Mouse (Mus musculus) left cerebral cortex, adult 2 months (tissue): ENCODE data around the gene Hectd2. TPM values are rescaled to one million over a fixed set of nuclear protein-coding genes. Genes with fewer than 3 reads are reported as not detected.

Experiments used
- DNase-seq, 2 experiments: peaks; one replicate each; pipeline ENCODE4 v3.0.0; 2021 to 2022; ENCODE audit warnings: low spot score in 2 of 2, mixed read lengths in 1 of 2; ENCODE audit errors: extremely low spot score in 1 of 2
- H3K27ac ChIP-seq: fragments of 200-600 bp; 2 replicates; pipeline ENCODE4 v1.8.1; 2022
- H3K4me3 ChIP-seq: fragments of 200-600 bp; 2 replicates; pipeline ENCODE4 v1.8.1; 2022
- CTCF ChIP-seq: fragments of 200-600 bp; IDR thresholded peaks from 2 replicates; pipeline ENCODE4 v1.8.1; 2022; ENCODE audit warnings: antibody characterized with exemption, mild to moderate bottlenecking, moderate library complexity
- intact Hi-C: fragments of 180-260 bp; cut with DNase I; formaldehyde crosslinking; loops from one replicate; pipeline ENCODE4 v1.15.1; 2025
- total RNA-seq, 2 experiments: library from RNA; stranded (reverse); gene quantifications; 2 replicates each; pipeline ENCODE4 v1.2.3; 2021

Hectd2 gene
- total RNA-seq, 2 experiments from 2014 or later, result 24.6 to 28.7 TPM

DNA sequence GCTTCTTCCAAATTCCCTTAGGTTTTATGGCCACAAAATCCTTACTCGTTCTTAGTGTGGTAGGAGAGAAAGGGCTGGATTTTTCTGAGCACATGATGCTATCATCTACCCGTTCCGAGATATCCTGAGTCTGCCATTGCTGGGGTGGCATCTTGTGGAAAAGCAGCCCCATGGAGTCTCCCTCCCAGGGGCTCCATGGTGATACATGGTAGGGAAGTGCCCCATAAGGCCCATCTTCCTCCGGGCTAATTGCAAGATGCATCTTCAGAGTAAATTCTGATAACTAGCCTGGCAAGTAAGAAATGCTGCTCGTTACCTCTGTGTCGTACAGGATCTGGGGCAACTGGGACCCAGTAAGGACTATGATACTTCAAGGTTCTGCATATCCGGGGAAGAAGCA, 110.8 kb downstream of the Hectd2 start:
- intact Hi-C loops, result no loop called here
- no peak for DNase-seq
- TF ChIP-seq CTCF, result no peak

DNA sequence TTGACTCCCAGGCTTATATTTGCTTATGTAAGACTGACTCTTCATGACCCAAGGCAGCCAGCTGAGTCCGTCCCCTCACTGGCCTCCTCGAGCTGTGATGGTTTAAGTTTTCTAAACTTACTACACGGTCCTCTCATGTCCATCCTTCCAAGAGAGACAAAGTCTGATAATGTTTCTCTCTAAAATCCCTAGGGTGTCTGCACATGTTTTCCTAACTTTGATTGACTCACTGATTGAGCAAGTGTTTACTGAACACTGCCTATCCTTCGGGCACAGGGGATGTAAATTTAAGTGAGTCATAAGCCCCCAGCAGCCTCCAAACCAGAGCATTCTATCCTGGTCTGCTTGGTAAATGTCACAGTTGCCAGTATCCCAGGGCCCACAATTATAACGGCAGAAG, 111.2 kb downstream of the Hectd2 start:
- H3K4me3 ChIP-seq, result no peak overlapping the region
- intact Hi-C loops, result no loop called here
- no peak overlapping the region for H3K27ac ChIP-seq
- TF ChIP-seq CTCF, result no peak
- DNase-seq, result no peak

More for the DNA sequence above, 110.8 kb downstream of the Hectd2 start:
- Histone ChIP-seq H3K4me3 (no peak overlapping the region), H3K27ac (no peak overlapping the region)

DNA sequence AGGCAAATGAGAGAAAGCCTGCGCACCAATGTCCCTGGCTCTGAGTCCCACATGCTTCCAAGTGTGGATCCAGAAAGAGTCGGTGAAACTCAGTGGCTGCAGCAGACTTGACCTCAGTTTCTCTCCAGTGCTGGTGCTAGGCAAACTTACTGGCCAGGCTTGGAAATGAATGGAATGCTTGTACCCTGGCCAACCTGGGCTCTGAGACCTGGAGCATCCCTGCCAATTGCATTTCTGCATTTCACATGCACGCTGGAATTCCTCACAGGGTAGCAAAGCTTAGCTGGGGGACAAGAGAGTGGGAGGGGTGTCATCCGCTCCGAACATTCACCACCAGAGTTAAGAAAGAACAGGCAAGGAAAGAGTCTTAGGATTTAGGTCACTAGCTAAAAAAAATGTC, 112.0 kb downstream of the Hectd2 start:
- H3K4me3 ChIP-seq, result no peak overlapping the region
- DNase-seq, result no peak
- intact Hi-C loops, result no loop called here
- TF ChIP-seq CTCF, result no peak
- no peak overlapping the region for H3K27ac ChIP-seq

DNA sequence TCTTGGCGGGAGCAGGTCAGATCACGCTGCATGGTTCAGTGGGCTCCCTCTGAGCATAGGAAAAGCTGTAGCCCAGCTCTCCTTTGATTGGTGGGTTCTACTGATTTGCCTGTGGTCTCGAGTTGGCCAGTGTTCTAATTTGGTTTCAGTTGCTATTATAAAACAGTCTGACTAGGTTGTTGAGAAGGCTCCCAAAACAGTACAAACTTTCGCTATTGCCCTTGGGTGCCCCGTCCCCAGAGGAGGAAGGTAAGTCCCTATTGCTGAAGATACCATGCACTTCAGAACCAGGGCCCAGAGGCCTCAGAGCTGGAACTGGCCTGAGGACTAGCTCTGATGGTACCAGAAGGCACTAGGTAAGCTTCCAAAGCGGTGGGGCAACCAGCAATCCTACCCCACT, 112.9 kb downstream of the Hectd2 start:
- DNase-seq, result no peak
- intact Hi-C loops, result no loop called here
- no peak overlapping the region for H3K4me3 ChIP-seq
- TF ChIP-seq CTCF, result no peak
- no peak overlapping the region for H3K27ac ChIP-seq

DNA sequence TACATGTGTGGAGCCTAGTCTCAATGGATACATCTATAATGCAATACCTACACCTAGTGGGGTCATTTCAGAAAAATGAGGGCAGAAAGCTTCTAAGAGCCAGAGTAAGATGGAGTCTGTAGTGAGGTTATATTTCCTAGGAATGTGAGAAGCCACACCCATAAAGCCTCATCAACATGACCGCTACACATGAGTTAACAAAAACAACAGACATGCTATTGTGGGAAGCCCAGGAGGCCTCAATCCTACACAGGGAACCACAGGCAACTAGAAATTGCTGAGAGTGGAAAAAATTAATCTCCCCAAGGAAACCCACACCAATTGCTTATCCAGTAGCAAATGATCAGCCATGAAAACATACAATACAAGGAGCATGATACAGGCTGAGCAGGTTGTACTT, 113.7 kb downstream of the Hectd2 start:
- no peak for DNase-seq
- Histone ChIP-seq H3K27ac (no peak overlapping the region), H3K4me3 (no peak overlapping the region)
- intact Hi-C loops, result no loop called here
- no peak for TF ChIP-seq CTCF

DNA sequence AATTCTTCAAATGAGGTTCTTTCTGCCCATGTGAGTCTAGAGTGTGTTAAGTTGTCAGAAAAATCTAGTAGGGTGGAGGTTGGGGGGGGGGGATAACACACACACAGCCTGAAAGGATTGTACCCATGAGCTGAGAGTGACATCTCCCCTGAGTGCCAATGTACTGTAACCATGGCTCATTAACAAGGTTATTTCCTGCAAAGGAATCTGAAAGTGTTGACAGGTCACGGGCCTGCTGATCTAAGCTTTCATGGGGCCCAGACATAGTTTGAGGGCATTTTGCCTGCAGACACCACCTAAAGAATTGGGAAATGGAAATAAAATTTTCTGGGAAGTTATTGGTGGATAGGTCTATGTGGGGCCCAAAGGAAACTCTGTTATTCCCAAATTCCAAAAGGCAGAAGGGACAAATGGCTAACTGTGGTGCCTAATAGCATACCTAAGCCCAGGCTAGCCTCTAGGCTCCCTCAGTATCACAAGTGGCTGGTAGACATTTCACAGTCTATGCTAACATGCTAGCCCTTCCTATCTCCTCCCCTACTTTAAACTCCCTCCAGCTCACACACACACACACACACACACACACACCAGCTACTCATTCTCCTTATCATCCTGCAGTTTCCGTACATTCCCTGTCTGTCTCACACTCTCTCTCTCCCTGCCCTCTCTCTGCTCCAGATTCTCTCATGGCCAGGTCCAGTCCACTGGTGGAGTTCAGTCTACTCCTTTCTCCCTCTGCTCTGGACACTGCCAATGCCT, 114.6 kb downstream of the Hectd2 start:
- TF ChIP-seq CTCF, result no peak
- intact Hi-C loops, result no loop called here

DNA sequence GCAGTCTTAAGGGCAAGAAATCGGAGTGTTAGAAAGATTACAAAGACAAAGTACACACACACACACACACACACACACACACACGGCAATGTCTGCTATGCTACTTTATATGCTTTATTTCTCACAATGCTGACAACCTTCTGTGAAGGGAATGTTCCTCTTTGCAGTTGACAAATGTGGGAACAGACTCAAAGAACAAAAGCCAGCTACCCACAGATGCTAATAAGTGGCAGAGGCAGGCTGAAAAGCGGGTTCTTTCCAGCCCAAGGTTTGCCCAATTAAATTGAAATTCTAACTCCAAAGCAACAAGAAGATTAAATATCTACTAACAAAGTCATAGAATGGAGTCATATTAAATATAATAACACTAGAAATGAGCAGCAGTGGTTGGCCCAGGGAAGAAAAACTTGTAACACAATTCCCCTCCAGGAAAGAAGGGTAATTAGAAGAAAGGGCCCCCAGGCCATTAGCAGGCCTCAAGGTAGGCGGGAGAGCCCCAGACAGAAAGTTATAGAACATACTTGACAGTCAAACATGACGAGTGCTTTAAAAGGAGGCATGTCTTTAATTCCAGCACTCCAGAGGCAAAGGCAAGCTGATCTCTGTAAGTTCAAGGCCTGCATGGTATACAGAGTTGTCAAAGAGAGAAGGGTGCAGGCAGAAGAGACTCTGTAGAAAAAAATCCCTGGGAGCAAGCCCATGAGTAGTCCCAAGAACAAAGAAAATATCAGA, 115.4 kb downstream of the Hectd2 start:
- no peak for TF ChIP-seq CTCF
- no peak overlapping the region for H3K4me3 ChIP-seq
- no peak for DNase-seq
- intact Hi-C loops, result no loop called here
- no peak overlapping the region for H3K27ac ChIP-seq

More for the DNA sequence above, 114.6 kb downstream of the Hectd2 start:
- DNase-seq, result no peak
- Histone ChIP-seq H3K27ac (no peak overlapping the region), H3K4me3 (no peak overlapping the region)

Other genes starting within 250 kb of the Hectd2 start
- gene Pcgf5, start 206.3 kb upstream of the Hectd2 start, total RNA-seq, result 10 to 100 TPM; 27.8 to 28.1 TPM
- 10 to 100 TPM; 48.4 to 58.1 TPM for gene Ppp1r3c, start 182.0 kb downstream of the Hectd2 start, total RNA-seq